Mouse (Mus musculus): ENCODE results near the gene Lama4. TPM values are rescaled to one million over a fixed set of nuclear protein-coding genes. Genes with fewer than 3 reads are reported as not detected.

Gene Lama4
- 46.0 and 46.3 TPM in 2 replicates for polyA plus RNA-seq (2015; fragmentation: Nextera tagmentation; extraction: Ambion mirVana)

GRCm38 (mm10) chr10:38965075-38965781 lies at the start of gene Lama4:
TSS of gene Lama4 (plus strand) at chr10:38965515.
- TF ChIP-seq CTCF (IDR thresholded peaks at IDR 0.05; ENCODE audit: low read depth), result no peak
- H3K27ac ChIP-seq, result peak within 1 kb of the TSS; percentile 71
- H3K9me3 ChIP-seq (replicated peaks; ENCODE audit: low read length), result no peaks in the 10 kb centered on the region
- peak; percentile 76 for ATAC-seq (replicated peaks; ENCODE audit: low FRiP score, low read depth)
- WGBS, result 4% methylated on average over 24 of the region's 24 CpGs
- no peaks in the 10 kb centered on the region for H3K27me3 ChIP-seq (ENCODE audit: insufficient read depth, low read length)
- peak within 1 kb of the TSS; percentile 46 for H3K4me3 ChIP-seq (replicated peaks; ENCODE audit: low read depth, low read length)
- peak within 1 kb of the TSS; percentile 56 for H3K9ac ChIP-seq (ENCODE audit: low read depth, low read length)
- DNase-seq (ENCODE audit: low spot score), result peak; percentile 83
- H3K4me2 ChIP-seq (ENCODE audit: low read length), result peak within 1 kb of the TSS; percentile 83
- peaks cover 10% of the 10 kb centered on the region; the same call in 1 of the 2 replicates for H3K4me1 ChIP-seq (replicated peaks; ENCODE audit: insufficient read depth, low read length)
- H3K36me3 ChIP-seq (ENCODE audit: insufficient read depth, low read length), result no peaks in the 10 kb centered on the region

GRCm38 (mm10) chr10:38916027-38916617 lies 49.2 kb upstream of the Lama4 start:
- TF ChIP-seq CTCF (IDR thresholded peaks at IDR 0.05; ENCODE audit: low read depth), result no peak

GRCm38 (mm10) chr10:38928940-38929697 lies 36.2 kb upstream of the Lama4 start:
- ATAC-seq (replicated peaks; ENCODE audit: low FRiP score, low read depth) (no peak), DNase-seq (ENCODE audit: low spot score) (no peak)
- no peak overlapping the region for H3K4me2 ChIP-seq (ENCODE audit: low read length)
- H3K4me1 ChIP-seq (replicated peaks; ENCODE audit: insufficient read depth, low read length), result no peaks in the 10 kb centered on the region
- no peaks in the 10 kb centered on the region for H3K27me3 ChIP-seq (ENCODE audit: insufficient read depth, low read length)
- no peaks in the 10 kb centered on the region for H3K9me3 ChIP-seq (replicated peaks; ENCODE audit: low read length)
- TF ChIP-seq CTCF (IDR thresholded peaks at IDR 0.05; ENCODE audit: low read depth), result no peak
- no peaks in the 10 kb centered on the region for H3K36me3 ChIP-seq (ENCODE audit: insufficient read depth, low read length)
- no peak overlapping the region for H3K4me3 ChIP-seq (replicated peaks; ENCODE audit: low read depth, low read length)
- H3K9ac ChIP-seq (ENCODE audit: low read depth, low read length), result no peak overlapping the region
- 88% methylated on average over 6 of the region's 6 CpGs for WGBS
- no peak overlapping the region for H3K27ac ChIP-seq

More at GRCm38 (mm10) chr10:38916027-38916617, 49.2 kb upstream of the Lama4 start:
- Histone ChIP-seq H3K4me1 (replicated peaks; ENCODE audit: insufficient read depth, low read length) (no peaks in the 10 kb centered on the region), H3K27me3 (ENCODE audit: insufficient read depth, low read length) (no peaks in the 10 kb centered on the region), H3K4me2 (ENCODE audit: low read length) (no peak overlapping the region), H3K9me3 (replicated peaks; ENCODE audit: low read length) (no peaks in the 10 kb centered on the region), H3K4me3 (replicated peaks; ENCODE audit: low read depth, low read length) (no peak overlapping the region), H3K36me3 (ENCODE audit: insufficient read depth, low read length) (no peaks in the 10 kb centered on the region), H3K27ac (no peak overlapping the region), H3K9ac (ENCODE audit: low read depth, low read length) (no peak overlapping the region)
- no peak for DNase-seq (ENCODE audit: low spot score)
- 46% methylated on average over 4 of the region's 4 CpGs for whole genome bisulfite sequencing
- no peak for ATAC-seq (replicated peaks; ENCODE audit: low FRiP score, low read depth)

DNA sequence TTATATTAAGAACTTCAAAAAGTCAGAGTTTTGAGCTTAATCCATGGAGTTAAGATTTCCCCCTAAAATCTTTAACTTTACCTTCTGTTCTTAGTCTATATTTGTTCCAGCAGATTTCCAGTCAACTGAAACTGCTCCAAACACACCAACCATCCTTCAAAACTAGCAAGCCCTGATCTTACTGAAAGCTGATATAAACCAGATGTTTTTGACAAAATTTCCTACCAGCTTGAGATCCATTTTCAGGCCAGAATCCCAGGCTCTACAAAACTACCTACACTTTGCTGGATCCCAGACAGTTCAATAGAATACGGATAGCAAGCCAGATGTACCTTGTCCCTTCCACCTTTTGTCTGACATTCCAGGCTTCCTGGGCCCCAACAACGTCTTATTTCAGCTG lies 20.6 kb upstream of the Lama4 start:
- no peaks in the 10 kb centered on the region for H3K4me1 ChIP-seq (replicated peaks; ENCODE audit: insufficient read depth, low read length)
- no peak for DNase-seq (ENCODE audit: low spot score)
- H3K4me2 ChIP-seq (ENCODE audit: low read length), result no peak overlapping the region
- ATAC-seq (replicated peaks; ENCODE audit: low FRiP score, low read depth), result no peak
- WGBS, result 51% methylated on average over 2 of the region's 2 CpGs
- H3K27ac ChIP-seq, result no peak overlapping the region
- H3K9ac ChIP-seq (ENCODE audit: low read depth, low read length), result no peak overlapping the region
- H3K36me3 ChIP-seq (ENCODE audit: insufficient read depth, low read length), result no peaks in the 10 kb centered on the region
- H3K4me3 ChIP-seq (replicated peaks; ENCODE audit: low read depth, low read length), result no peak overlapping the region
- H3K9me3 ChIP-seq (replicated peaks; ENCODE audit: low read length), result no peaks in the 10 kb centered on the region
- TF ChIP-seq CTCF (IDR thresholded peaks at IDR 0.05; ENCODE audit: low read depth), result no peak
- H3K27me3 ChIP-seq (ENCODE audit: insufficient read depth, low read length), result no peaks in the 10 kb centered on the region

DNA sequence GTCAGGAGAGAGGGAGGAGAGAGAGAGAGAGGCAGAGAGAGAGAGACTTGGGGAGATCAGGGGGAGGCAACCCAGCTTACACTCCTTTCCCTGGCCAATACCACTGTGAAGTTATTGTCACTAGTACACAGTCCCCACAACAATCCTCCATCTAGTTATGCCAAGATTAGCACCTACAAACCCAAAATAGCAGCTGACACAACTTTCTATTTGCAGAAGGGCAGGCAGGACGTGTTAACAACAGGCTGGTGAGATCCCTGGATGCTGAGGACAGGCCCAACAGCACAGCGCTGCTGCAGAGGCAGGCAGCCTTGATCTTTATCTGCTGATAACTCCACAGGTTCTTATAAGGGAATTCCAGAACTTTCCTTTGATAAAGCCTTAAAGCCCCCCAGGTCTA lies 3.4 kb upstream of the Lama4 start:
- no peak overlapping the region for H3K4me3 ChIP-seq (replicated peaks; ENCODE audit: low read depth, low read length)
- no peak overlapping the region for H3K4me2 ChIP-seq (ENCODE audit: low read length)
- H3K27me3 ChIP-seq (ENCODE audit: insufficient read depth, low read length), result no peaks in the 10 kb centered on the region
- TF ChIP-seq CTCF (IDR thresholded peaks at IDR 0.05; ENCODE audit: low read depth), result no peak
- no peak for ATAC-seq (replicated peaks; ENCODE audit: low FRiP score, low read depth)
- DNase-seq (ENCODE audit: low spot score), result no peak
- no peak overlapping the region for H3K27ac ChIP-seq
- 57% methylated on average over 2 of the region's 2 CpGs for WGBS
- H3K9ac ChIP-seq (ENCODE audit: low read depth, low read length), result no peak overlapping the region
- H3K4me1 ChIP-seq (replicated peaks; ENCODE audit: insufficient read depth, low read length), result 0 out of 2 replicates have a peak, but pooled peaks cover 6% of the 10 kb centered on the region
- no peaks in the 10 kb centered on the region for H3K9me3 ChIP-seq (replicated peaks; ENCODE audit: low read length)
- H3K36me3 ChIP-seq (ENCODE audit: insufficient read depth, low read length), result no peaks in the 10 kb centered on the region

DNA sequence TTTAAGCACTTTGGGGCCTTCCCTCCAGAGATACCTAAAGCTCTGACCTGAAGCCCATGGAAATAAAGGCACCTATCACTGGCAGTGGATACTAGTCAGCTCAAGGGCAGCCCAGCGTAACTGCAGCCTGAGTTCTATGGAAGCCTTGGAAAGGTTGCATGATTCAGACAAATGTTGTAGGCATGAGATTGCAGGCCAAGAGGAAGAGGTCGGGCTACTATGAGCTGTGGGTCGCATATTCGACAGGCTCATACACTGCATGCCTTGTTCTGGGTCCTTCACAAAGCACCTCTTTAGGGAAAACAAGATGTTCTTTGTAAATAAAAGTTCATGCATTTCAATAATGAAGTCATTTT lies 618 bp upstream of the Lama4 start:
- no peaks in the 10 kb centered on the region for H3K9me3 ChIP-seq (replicated peaks; ENCODE audit: low read length)
- no peak overlapping the region for H3K9ac ChIP-seq (ENCODE audit: low read depth, low read length)
- H3K4me2 ChIP-seq (ENCODE audit: low read length), result peak overlapping the region; percentile 83
- no peak for TF ChIP-seq CTCF (IDR thresholded peaks at IDR 0.05; ENCODE audit: low read depth)
- no peaks in the 10 kb centered on the region for H3K27me3 ChIP-seq (ENCODE audit: insufficient read depth, low read length)
- 71% methylated on average over 4 of the region's 4 CpGs for WGBS
- no peak overlapping the region for H3K4me3 ChIP-seq (replicated peaks; ENCODE audit: low read depth, low read length)
- peak overlapping the region; percentile 47; the same call in 1 of the 2 replicates for H3K27ac ChIP-seq
- H3K36me3 ChIP-seq (ENCODE audit: insufficient read depth, low read length), result no peaks in the 10 kb centered on the region
- DNase-seq (ENCODE audit: low spot score) (no peak), ATAC-seq (replicated peaks; ENCODE audit: low FRiP score, low read depth) (no peak)
- peaks cover 6% of the 10 kb centered on the region; the same call in 1 of the 2 replicates for H3K4me1 ChIP-seq (replicated peaks; ENCODE audit: insufficient read depth, low read length)

Measured in kidney, postnatal 0 days (tissue).